Mouse (Mus musculus): ENCODE measurements at regions not wholly inside any gene's neighbourhood (a gene's known extent, or its start where the extent isn't known, plus 50 kb on each side); places are given as distances from the start of the nearest gene placed in this dataset.

GRCm38 (mm10) chr10:104367219-104367618 lies 173.4 kb downstream of the Gm4340 start:
- Histone ChIP-seq H3K4me1 (replicated peaks) (no peaks in the 10 kb centered on the region), H3K27ac (no peak overlapping the region), H3K36me3 (no peaks in the 10 kb centered on the region), H3K9me3 (no peaks in the 10 kb centered on the region), H3K27me3 (ENCODE audit: insufficient read depth, poor library complexity, severe bottlenecking) (no peaks in the 10 kb centered on the region), H3K4me3 (no peak overlapping the region)
- no peak for DNase-seq (ENCODE audit: low spot score)
- WGBS = 96% methylated on average over 2 of the region's 2 CpGs

- Histone ChIP-seq H3K4me1 (replicated peaks) (no peaks in the 10 kb centered on the region), H3K27ac (no peak overlapping the region), H3K27me3 (ENCODE audit: insufficient read depth, poor library complexity, severe bottlenecking) (no peaks in the 10 kb centered on the region), H3K4me3 (no peak overlapping the region), H3K9me3 (no peaks in the 10 kb centered on the region), H3K36me3 (no peaks in the 10 kb centered on the region)
- WGBS = 82% methylated on average over 1 of the region's 1 CpGs
- no peak for DNase-seq (ENCODE audit: low spot score)
Measured at GRCm38 (mm10) chr10:104374567-104374966, 180.7 kb downstream of the Gm4340 start.

- Histone ChIP-seq H3K4me3 (no peak overlapping the region), H3K27ac (no peak overlapping the region), H3K36me3 (no peaks in the 10 kb centered on the region), H3K4me1 (replicated peaks) (no peaks in the 10 kb centered on the region), H3K27me3 (ENCODE audit: insufficient read depth, poor library complexity, severe bottlenecking) (no peaks in the 10 kb centered on the region), H3K9me3 (no peaks in the 10 kb centered on the region)
- no peak for DNase-seq (ENCODE audit: low spot score)
- WGBS = 79% methylated on average over 2 of the region's 2 CpGs
Measured at GRCm38 (mm10) chr10:104388254-104388653, 194.4 kb downstream of the Gm4340 start.

GRCm38 (mm10) chr10:104395711-104396110 lies 201.9 kb downstream of the Gm4340 start:
- no peaks in the 10 kb centered on the region for H3K9me3 ChIP-seq
- no peaks in the 10 kb centered on the region for H3K27me3 ChIP-seq (ENCODE audit: insufficient read depth, poor library complexity, severe bottlenecking)
- H3K36me3 ChIP-seq = no peaks in the 10 kb centered on the region
- DNase-seq (ENCODE audit: low spot score) = no peak
- no peak overlapping the region for H3K27ac ChIP-seq
- 90% methylated on average over 1 of the region's 1 CpGs for WGBS
- no peak overlapping the region for H3K4me3 ChIP-seq
- no peaks in the 10 kb centered on the region for H3K4me1 ChIP-seq (replicated peaks)

DNA sequence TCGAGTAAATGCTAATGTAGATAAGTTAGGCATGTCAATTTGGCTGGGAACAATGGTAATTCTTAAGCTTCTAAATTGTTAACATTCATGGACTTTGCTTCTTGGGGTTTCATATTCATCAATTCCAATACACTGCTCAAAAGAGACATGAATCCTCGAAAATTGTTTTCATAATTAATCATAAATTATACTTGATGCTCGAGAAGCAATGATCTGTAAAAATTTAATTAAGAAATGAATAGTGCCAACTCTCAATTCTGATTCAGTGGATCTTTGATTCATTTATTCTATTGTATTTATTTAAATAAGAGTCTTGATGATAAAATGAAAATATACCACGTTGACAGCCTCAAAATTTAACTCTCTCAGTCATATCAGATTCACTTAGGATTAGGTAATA lies 214.9 kb downstream of the Gm4340 start:
- Histone ChIP-seq H3K36me3 (no peaks in the 10 kb centered on the region), H3K27ac (no peak overlapping the region), H3K9me3 (no peaks in the 10 kb centered on the region), H3K4me1 (replicated peaks) (no peaks in the 10 kb centered on the region), H3K27me3 (ENCODE audit: insufficient read depth, poor library complexity, severe bottlenecking) (no peaks in the 10 kb centered on the region), H3K4me3 (no peak overlapping the region)
- WGBS = 71% methylated on average over 4 of the region's 4 CpGs
- DNase-seq (ENCODE audit: low spot score) = no peak

DNA sequence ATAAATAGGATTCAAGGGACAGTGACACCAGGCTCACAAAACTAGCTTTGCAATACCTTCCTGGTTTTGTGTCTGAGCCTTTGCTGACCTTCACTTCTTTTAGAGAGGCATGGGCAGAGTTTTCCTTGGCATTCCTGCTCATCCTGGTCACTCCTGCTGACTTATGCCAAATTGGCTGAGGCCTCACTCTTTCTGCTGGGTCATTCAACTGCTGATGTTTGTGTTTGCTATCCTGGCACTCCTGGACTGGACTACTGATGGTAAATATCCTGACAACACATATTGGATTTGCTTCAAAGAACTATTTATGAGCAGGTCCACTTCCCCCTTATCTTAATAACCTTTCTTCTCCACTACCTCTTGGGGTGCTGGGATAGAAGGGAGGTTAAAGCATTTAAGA lies 228.7 kb downstream of the Gm4340 start:
- Histone ChIP-seq H3K4me1 (replicated peaks) (no peaks in the 10 kb centered on the region), H3K27ac (no peak overlapping the region), H3K4me3 (no peak overlapping the region), H3K9me3 (no peaks in the 10 kb centered on the region), H3K36me3 (no peaks in the 10 kb centered on the region), H3K27me3 (ENCODE audit: insufficient read depth, poor library complexity, severe bottlenecking) (no peaks in the 10 kb centered on the region)
- no peak for DNase-seq (ENCODE audit: low spot score)

DNA sequence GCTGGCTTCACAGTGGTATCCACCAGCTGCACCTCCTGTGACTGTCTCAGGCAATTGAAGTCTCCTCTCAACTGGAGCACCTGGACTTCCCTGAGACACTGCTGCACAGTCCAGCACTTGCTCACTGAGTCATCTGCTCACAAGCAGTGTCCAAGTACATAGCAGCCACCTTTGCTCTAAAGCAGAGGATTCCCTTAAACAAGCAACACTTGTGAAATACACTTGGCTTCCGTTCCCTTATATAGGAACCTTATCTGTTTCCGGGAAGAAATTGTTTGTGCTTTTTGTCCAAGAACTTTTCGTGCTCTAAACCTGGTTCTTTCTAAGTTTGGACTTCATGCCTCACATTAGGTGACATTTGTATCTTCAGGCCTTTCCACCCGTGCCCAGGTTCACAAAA lies 229.3 kb downstream of the Gm4340 start:
- Histone ChIP-seq H3K9me3 (no peaks in the 10 kb centered on the region), H3K36me3 (no peaks in the 10 kb centered on the region), H3K4me1 (replicated peaks) (no peaks in the 10 kb centered on the region), H3K27me3 (ENCODE audit: insufficient read depth, poor library complexity, severe bottlenecking) (no peaks in the 10 kb centered on the region), H3K4me3 (no peak overlapping the region), H3K27ac (no peak overlapping the region)
- no peak for DNase-seq (ENCODE audit: low spot score)
- WGBS = 87% methylated on average over 4 of the region's 4 CpGs

- H3K36me3 ChIP-seq = no peaks in the 10 kb centered on the region
- H3K27ac ChIP-seq = no peak overlapping the region
- no peak overlapping the region for H3K4me3 ChIP-seq
- no peak for DNase-seq (ENCODE audit: low spot score)
- H3K27me3 ChIP-seq (ENCODE audit: insufficient read depth, poor library complexity, severe bottlenecking) = no peaks in the 10 kb centered on the region
- no peaks in the 10 kb centered on the region for H3K9me3 ChIP-seq
- H3K4me1 ChIP-seq (replicated peaks) = no peaks in the 10 kb centered on the region
Measured at GRCm38 (mm10) chr10:104423761-104424160, 229.9 kb downstream of the Gm4340 start.

DNA sequence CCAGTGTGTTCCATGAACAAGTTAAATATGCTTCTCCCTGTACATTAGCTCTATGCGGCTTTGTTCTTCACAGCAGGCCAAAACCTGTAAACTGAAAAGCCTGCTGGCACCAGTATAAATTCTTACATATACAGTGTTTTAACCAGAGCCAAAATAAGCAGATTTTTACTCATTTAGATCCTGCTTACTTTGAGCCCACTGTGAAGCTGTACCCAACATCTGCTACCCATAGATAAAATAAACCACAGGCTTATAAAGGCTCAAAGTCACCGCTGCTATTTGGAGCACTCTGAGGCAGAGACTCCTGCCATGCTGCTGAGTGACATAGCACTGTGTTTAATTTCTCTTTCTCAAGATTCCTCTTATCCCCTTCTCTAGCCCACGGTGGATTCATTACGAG lies 251.1 kb downstream of the Gm4340 start:
- Histone ChIP-seq H3K27me3 (ENCODE audit: insufficient read depth, poor library complexity, severe bottlenecking) (no peaks in the 10 kb centered on the region), H3K9me3 (no peaks in the 10 kb centered on the region), H3K27ac (no peak overlapping the region), H3K4me1 (replicated peaks) (no peaks in the 10 kb centered on the region), H3K4me3 (no peak overlapping the region), H3K36me3 (no peaks in the 10 kb centered on the region)
- no peak for DNase-seq (ENCODE audit: low spot score)
- WGBS = 78% methylated on average over 4 of the region's 4 CpGs

DNA sequence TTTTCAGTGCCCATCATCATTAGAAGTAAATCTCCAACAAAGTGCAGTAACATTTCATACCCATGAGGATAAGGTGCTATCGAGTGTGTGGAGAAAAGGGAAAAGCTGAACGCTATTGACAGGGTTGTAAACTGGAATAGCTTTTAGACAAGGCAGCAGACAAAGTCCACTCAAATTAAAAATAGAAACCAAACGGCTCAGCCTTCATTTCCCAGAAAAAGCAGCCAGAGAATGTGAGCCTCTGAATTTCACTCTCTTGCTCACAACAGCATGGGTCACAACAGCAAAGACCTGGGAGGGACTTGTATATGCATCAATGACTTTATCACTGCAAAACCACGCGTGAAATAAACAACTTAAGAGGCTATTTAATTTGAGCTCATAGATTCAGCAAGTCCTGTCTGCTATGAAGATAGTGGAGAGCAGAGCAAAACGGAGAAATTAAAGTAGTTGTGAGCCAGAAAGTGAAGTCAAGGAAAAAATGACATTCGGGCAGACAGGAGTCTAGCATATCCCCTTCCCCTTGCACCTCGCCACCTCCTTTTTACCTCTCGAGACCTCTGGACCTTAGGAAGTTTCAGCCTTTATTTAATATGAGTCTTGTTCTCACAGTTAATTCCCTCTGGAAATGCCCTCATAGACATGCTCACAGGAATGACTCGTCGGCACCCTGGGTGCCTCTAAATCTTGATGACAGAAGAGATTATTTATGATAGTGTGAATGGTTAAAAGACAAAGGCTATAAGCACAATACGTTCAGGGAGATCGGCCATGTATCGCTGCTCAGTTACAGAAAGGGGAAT lies 261.9 kb downstream of the Gm4340 start:
- Histone ChIP-seq H3K9me3 (no peaks in the 10 kb centered on the region), H3K4me1 (replicated peaks) (0 out of 2 replicates have a peak, but pooled peaks cover 7% of the 10 kb centered on the region), H3K36me3 (no peaks in the 10 kb centered on the region), H3K27ac (0 out of 2 replicates have a peak overlapping the region, but pooled peaks have one; percentile 12), H3K4me3 (peak overlapping the region; percentile 24; the same call in 1 of the 2 replicates), H3K27me3 (ENCODE audit: insufficient read depth, poor library complexity, severe bottlenecking) (no peaks in the 10 kb centered on the region)
- DNase-seq (ENCODE audit: low spot score) = no peak
- 60% methylated on average over 14 of the region's 14 CpGs for WGBS

- WGBS = 58% methylated on average over 5 of the region's 5 CpGs
- Histone ChIP-seq H3K36me3 (no peaks in the 10 kb centered on the region), H3K27ac (no peak overlapping the region), H3K4me1 (replicated peaks) (0 out of 2 replicates have a peak, but pooled peaks cover 7% of the 10 kb centered on the region), H3K27me3 (ENCODE audit: insufficient read depth, poor library complexity, severe bottlenecking) (no peaks in the 10 kb centered on the region), H3K4me3 (peak overlapping the region; percentile 24; the same call in 1 of the 2 replicates), H3K9me3 (no peaks in the 10 kb centered on the region)
- DNase-seq (ENCODE audit: low spot score) = no peak
Measured at GRCm38 (mm10) chr10:104456352-104456725, 262.5 kb downstream of the Gm4340 start.

DNA sequence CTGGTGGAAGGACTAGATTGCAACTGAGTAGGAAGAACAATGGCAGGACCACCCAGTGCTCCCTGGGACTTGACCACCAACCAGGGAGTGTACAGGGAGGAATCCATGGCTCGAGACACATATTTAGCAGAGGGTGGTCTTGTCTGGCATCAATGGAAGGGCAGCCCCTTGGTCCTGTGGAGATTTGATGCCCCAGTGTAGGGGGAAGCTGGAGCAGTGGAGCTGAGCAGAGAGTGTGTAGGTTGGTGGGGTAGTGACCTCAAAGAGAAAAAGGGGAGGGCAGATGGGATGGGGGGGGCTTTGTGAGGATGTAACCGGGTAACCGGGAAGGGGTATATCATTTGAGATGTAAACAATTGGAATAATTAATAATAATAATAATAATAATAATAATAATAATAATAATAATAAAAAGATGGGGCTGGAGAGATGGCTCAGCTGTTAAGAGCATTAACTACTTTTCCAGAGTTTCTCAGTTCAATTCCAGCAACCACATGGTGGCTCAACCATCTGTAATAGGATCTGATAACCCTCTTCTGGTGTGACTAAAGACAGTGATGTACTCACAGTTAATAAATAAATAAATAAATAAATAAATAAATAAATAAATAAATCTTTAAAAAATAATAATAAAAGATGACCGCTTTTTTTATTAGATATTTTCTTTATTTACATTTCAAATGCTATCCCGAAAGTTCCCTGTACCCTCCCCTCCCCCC lies 292.5 kb downstream of the Gm4340 start:
- Histone ChIP-seq H3K27me3 (ENCODE audit: insufficient read depth, poor library complexity, severe bottlenecking) (no peaks in the 10 kb centered on the region), H3K36me3 (no peaks in the 10 kb centered on the region), H3K4me1 (replicated peaks) (no peaks in the 10 kb centered on the region), H3K4me3 (no peak overlapping the region), H3K9me3 (no peaks in the 10 kb centered on the region), H3K27ac (no peak overlapping the region)
- 92% methylated on average over 5 of the region's 5 CpGs for WGBS
- no peak for DNase-seq (ENCODE audit: low spot score)

GRCm38 (mm10) chr10:104489301-104489700 lies 295.5 kb downstream of the Gm4340 start:
- DNase-seq (ENCODE audit: low spot score) = no peak
- H3K27ac ChIP-seq = no peak overlapping the region
- H3K4me3 ChIP-seq = no peak overlapping the region
- no peaks in the 10 kb centered on the region for H3K9me3 ChIP-seq
- 79% methylated on average over 4 of the region's 4 CpGs for WGBS
- no peaks in the 10 kb centered on the region for H3K36me3 ChIP-seq
- no peaks in the 10 kb centered on the region for H3K4me1 ChIP-seq (replicated peaks)
- no peaks in the 10 kb centered on the region for H3K27me3 ChIP-seq (ENCODE audit: insufficient read depth, poor library complexity, severe bottlenecking)
